8 mouse cellular contexts compared by ENCODE assay signal in the genomic region with DNA sequence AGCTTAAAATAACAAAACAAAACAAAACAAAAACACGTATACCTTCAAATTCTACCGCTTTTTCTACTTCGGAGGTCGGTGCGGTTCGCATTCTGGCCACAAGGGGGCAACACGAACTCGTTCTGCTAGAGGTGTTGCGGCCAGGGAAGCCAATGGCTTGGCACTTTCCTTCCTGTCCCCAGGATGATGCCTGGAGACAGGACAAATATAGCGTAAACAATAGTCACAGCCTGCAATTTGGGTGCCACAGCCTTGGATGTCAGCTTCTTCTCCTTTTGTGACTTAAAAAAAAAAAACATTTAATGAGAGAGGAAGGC. TPM values are rescaled to one million over a fixed set of nuclear protein-coding genes. Genes with fewer than 3 reads are reported as not detected.
DNase-seq lines count a peak whose midpoint lies in the region; ATAC-seq and TF ChIP-seq lines count a peak whose summit lies in the region.

No protein-coding gene starts in this region.

- no peak overlapping the region for H3K27ac ChIP-seq in cortical plate, adult 2 months (ENCODE audit: insufficient read depth, low read length)
- no peak overlapping the region for H3K27ac ChIP-seq in intestine, embryonic 14.5 days (ENCODE audit: low read depth)

- TF ChIP-seq CTCF in cortical plate, adult 2 months (IDR thresholded peaks at IDR 0.05; ENCODE audit: extremely low read depth, insufficient read depth, low read length) = peak; percentile 74

- no peak overlapping the region; the same call in 1 of the 2 replicates for H3K4me3 ChIP-seq in cortical plate, adult 2 months (ENCODE audit: insufficient read depth, low read length)
- H3K4me3 ChIP-seq in intestine, embryonic 14.5 days (ENCODE audit: low read depth, low read length) = peak overlapping the region; percentile 16
- peak overlapping the region; percentile 73 for H3K4me3 ChIP-seq in megakaryocyte, embryonic 14.5 days (replicated peaks)

- no peak for TF ChIP-seq POLR2A in cortical plate, adult 2 months (IDR thresholded peaks at IDR 0.05; ENCODE audit: extremely low read depth, insufficient read depth, low read length)

- DNase-seq in adrenal gland, adult 2 months = peak; percentile 77
- DNase-seq in gastrocnemius, postnatal 10 days = peak; percentile 90
- DNase-seq in intestine, embryonic 14.5 days (ENCODE audit: low spot score) = peak; percentile 94
- peak; percentile 20 to 83 for DNase-seq in left cerebral cortex, adult 9 months (ENCODE audit: low spot score in 2 of 2)
- peak; percentile 89 for DNase-seq in right cerebral cortex, postnatal 14 days

- no peak overlapping the region; the same call in 1 of the 2 replicates for H3K9ac ChIP-seq in intestine, embryonic 14.5 days (ENCODE audit: low read length)

- no peaks in the 10 kb centered on the region for H3K4me1 ChIP-seq in cortical plate, adult 2 months (ENCODE audit: control insufficient read depth, insufficient read depth, low read length)
- peaks cover 13% of the 10 kb centered on the region for H3K4me1 ChIP-seq in intestine, embryonic 14.5 days (replicated peaks; ENCODE audit: control insufficient read depth, insufficient read depth, low read length)
- H3K4me1 ChIP-seq in megakaryocyte, embryonic 14.5 days = peaks cover 5% of the 10 kb centered on the region; the same call in 1 of the 2 replicates

- no peaks in the 10 kb centered on the region for H3K9me3 ChIP-seq in intestine, embryonic 14.5 days (ENCODE audit: control insufficient read depth, low read length)
- peaks cover 20% of the 10 kb centered on the region for H3K9me3 ChIP-seq in megakaryocyte, embryonic 14.5 days

- peak overlapping the region; percentile 52 for H3K4me2 ChIP-seq in intestine, embryonic 14.5 days (ENCODE audit: low read length)

- H3K36me3 ChIP-seq in intestine, embryonic 14.5 days (ENCODE audit: control insufficient read depth, insufficient read depth, low read length) = no peaks in the 10 kb centered on the region
- no peaks in the 10 kb centered on the region for H3K36me3 ChIP-seq in megakaryocyte, embryonic 14.5 days (replicated peaks; ENCODE audit: low read length)

- H3K27me3 ChIP-seq in intestine, embryonic 14.5 days (replicated peaks; ENCODE audit: control insufficient read depth, insufficient read depth, low read length) = no peaks in the 10 kb centered on the region
- peaks cover 5% of the 10 kb centered on the region for H3K27me3 ChIP-seq in megakaryocyte, embryonic 14.5 days (replicated peaks)

- peak; percentile 18; the same call in 1 of the 2 replicates for ATAC-seq in intestine, embryonic 14.5 days (replicated peaks; ENCODE audit: low FRiP score, low TSS enrichment, low read depth)
- ATAC-seq in erythroid progenitor cell, adult 5-6 weeks (replicated peaks; ENCODE audit: low FRiP score, poor library complexity, severe bottlenecking) = no peak

- 4% methylated on average over 10 of the region's 10 CpGs for WGBS in intestine, embryonic 14.5 days

RNA-seq across cellular contexts. Expression of a gene that starts 24.0 kb away (rescaled TPM):
- under 1 TPM; 0.20 to 0.24 TPM for total RNA-seq in adrenal gland, adult 2 months (2021)
- 0.59 and 0.91 TPM in 2 replicates for polyA plus RNA-seq in adrenal gland, adult 2 months (2012; rRNA removed)
- polyA plus RNA-seq in cortical plate, adult 2 months (2012; rRNA removed) = 2.3 and 3.0 TPM in 2 replicates
- total RNA-seq in gastrocnemius, postnatal 10 days (2021) = 10 to 100 TPM; 18.6 to 24.2 TPM
- 0.18 TPM in 1 of 2 replicates, not detected in the other for polyA plus RNA-seq in intestine, embryonic 14.5 days (2014; fragmentation: Nextera tagmentation; extraction: Ambion mirVana)
- polyA plus RNA-seq in megakaryocyte, embryonic 14.5 days (2012; ENCODE audit: insufficient read depth, low replicate concordance) = not detected in 2 replicates
- not detected in 2 replicates for total RNA-seq in erythroid progenitor cell, adult 5-6 weeks (2015; ENCODE audit: low replicate concordance)
- not detected in 2 replicates for total RNA-seq in erythroid progenitor cell, adult 5-6 weeks (2017; ENCODE audit: low replicate concordance)

RNA-seq across cellular contexts. Expression of a gene that starts 26.2 kb away (rescaled TPM):
- 1 to 10 TPM; 5.7 to 9.7 TPM for total RNA-seq in adrenal gland, adult 2 months (2021)
- polyA plus RNA-seq in adrenal gland, adult 2 months (2012; rRNA removed) = 1.1 and 1.7 TPM in 2 replicates
- 11.8 and 11.9 TPM in 2 replicates for polyA plus RNA-seq in cortical plate, adult 2 months (2012; rRNA removed)
- 10 to 100 TPM; 23.1 to 28.3 TPM for total RNA-seq in gastrocnemius, postnatal 10 days (2021)
- 36.3 and 37.6 TPM in 2 replicates for polyA plus RNA-seq in intestine, embryonic 14.5 days (2014; fragmentation: Nextera tagmentation; extraction: Ambion mirVana)
- polyA plus RNA-seq in megakaryocyte, embryonic 14.5 days (2012; ENCODE audit: insufficient read depth, low replicate concordance) = not detected in 2 replicates
- not detected in 2 replicates for total RNA-seq in erythroid progenitor cell, adult 5-6 weeks (2015; ENCODE audit: low replicate concordance)
- total RNA-seq in erythroid progenitor cell, adult 5-6 weeks (2017; ENCODE audit: low replicate concordance) = not detected in 2 replicates
